Mouse (Mus musculus) heart, postnatal 36 days (tissue): Measurements from ENCODE around the gene Exoc2. TPM values are rescaled to one million over a fixed set of nuclear protein-coding genes. Genes with fewer than 3 reads are reported as not detected.

ENCODE experiments used
- DNase-seq, 2 experiments: peaks; one replicate each; pipeline ENCODE4 v3.0.0; 2021 to 2022
- intact Hi-C: fragments of 180-260 bp; cut with DNase I; formaldehyde crosslinking; loops from one replicate; pipeline ENCODE4 v1.15.1; 2025
- total RNA-seq, 2 experiments: library from RNA; stranded (reverse); gene quantifications; 2 replicates each; pipeline ENCODE4 v1.2.3; 2021

Gene Exoc2
- total RNA-seq, 2 experiments from 2014 or later: 14.4 to 16.5 TPM

GRCm38 (mm10) chr13:30834349-30834748 lies 139.5 kb downstream of the Exoc2 start:
- intact Hi-C loops: no loop called here
- no peak for DNase-seq

- intact Hi-C loops: no loop called here
- DNase-seq: no peak
Measured at GRCm38 (mm10) chr13:30833476-30834149, 140.3 kb downstream of the Exoc2 start.

GRCm38 (mm10) chr13:30831369-30831768 lies 142.5 kb downstream of the Exoc2 start:
- no peak for DNase-seq
- intact Hi-C loops: no loop called here

GRCm38 (mm10) chr13:30826511-30826910 lies 147.4 kb downstream of the Exoc2 start:
- intact Hi-C loops: no loop called here
- DNase-seq: no peak

- DNase-seq: no peak
- intact Hi-C loops: no loop called here
Measured at GRCm38 (mm10) chr13:30824903-30825302, 149.0 kb downstream of the Exoc2 start.

- DNase-seq: no peak
- intact Hi-C loops: no loop called here
Measured at GRCm38 (mm10) chr13:30820555-30820954, 153.3 kb downstream of the Exoc2 start.

- intact Hi-C loops: no loop called here
- DNase-seq: no peak
Measured at GRCm38 (mm10) chr13:30819891-30820290, 154.0 kb downstream of the Exoc2 start.

- intact Hi-C loops: no loop called here
- no peak for DNase-seq
Measured at GRCm38 (mm10) chr13:30817436-30817835, 156.5 kb downstream of the Exoc2 start.

- intact Hi-C loops: no loop called here
- DNase-seq: no peak
Measured at GRCm38 (mm10) chr13:30814256-30814655, 159.6 kb downstream of the Exoc2 start.

- DNase-seq: no peak
Measured at GRCm38 (mm10) chr13:30813464-30813863, 160.4 kb downstream of the Exoc2 start.

GRCm38 (mm10) chr13:30809240-30809639 lies 164.7 kb downstream of the Exoc2 start:
- DNase-seq: peak; percentile 18 to 22
- intact Hi-C loops: no loop called here

More at GRCm38 (mm10) chr13:30813464-30813863, 160.4 kb downstream of the Exoc2 start:
- intact Hi-C loops: no loop called here

GRCm38 (mm10) chr13:30802336-30802955 lies 171.4 kb downstream of the Exoc2 start:
- no peak for DNase-seq

GRCm38 (mm10) chr13:30801886-30802285 lies 172.0 kb downstream of the Exoc2 start:
- no peak for DNase-seq
- intact Hi-C loops: no loop called here

More at GRCm38 (mm10) chr13:30802336-30802955, 171.4 kb downstream of the Exoc2 start:
- intact Hi-C loops: no loop called here

- DNase-seq: no peak
- intact Hi-C loops: no loop called here
Measured at GRCm38 (mm10) chr13:30795960-30796359, 177.9 kb downstream of the Exoc2 start.

GRCm38 (mm10) chr13:30793616-30794015 lies 180.3 kb downstream of the Exoc2 start:
- no peak for DNase-seq
- intact Hi-C loops: no loop called here

GRCm38 (mm10) chr13:30793196-30793595 lies 180.7 kb downstream of the Exoc2 start:
- DNase-seq: no peak
- intact Hi-C loops: no loop called here

- intact Hi-C loops: no loop called here
- DNase-seq: no peak
Measured at GRCm38 (mm10) chr13:30792741-30793140, 181.2 kb downstream of the Exoc2 start.

GRCm38 (mm10) chr13:30792308-30792707 lies 181.6 kb downstream of the Exoc2 start:
- DNase-seq: no peak
- intact Hi-C loops: no loop called here

GRCm38 (mm10) chr13:30790016-30790415 lies 183.9 kb downstream of the Exoc2 start:
- intact Hi-C loops: no loop called here

GRCm38 (mm10) chr13:30788421-30788820 lies 185.5 kb downstream of the Exoc2 start:
- no peak for DNase-seq
- intact Hi-C loops: no loop called here

More at GRCm38 (mm10) chr13:30790016-30790415, 183.9 kb downstream of the Exoc2 start:
- no peak for DNase-seq

GRCm38 (mm10) chr13:30787960-30788359 lies 185.9 kb downstream of the Exoc2 start:
- intact Hi-C loops: no loop called here
- no peak for DNase-seq

- DNase-seq: no peak
- intact Hi-C loops: no loop called here
Measured at GRCm38 (mm10) chr13:30787556-30787955, 186.3 kb downstream of the Exoc2 start.
